Mouse (Mus musculus): ENCODE measurements at regions not wholly inside any gene's neighbourhood (a gene's known extent, or its start where the extent isn't known, plus 50 kb on each side); places are given as distances from the start of the nearest gene placed in this dataset.

- H3K4me2 ChIP-seq (ENCODE audit: low read depth) = no peak overlapping the region
- no peaks in the 10 kb centered on the region for H3K36me3 ChIP-seq (ENCODE audit: control insufficient read depth, insufficient read depth, low read length)
- no peak overlapping the region for H3K27ac ChIP-seq (ENCODE audit: low read depth, low read length)
- DNase-seq (ENCODE audit: low spot score) = no peak
- no peaks in the 10 kb centered on the region for H3K9me3 ChIP-seq (ENCODE audit: control insufficient read depth, low read length)
- no peak overlapping the region for H3K4me3 ChIP-seq (ENCODE audit: low read depth, low read length)
- 91% methylated on average over 8 of the region's 8 CpGs for WGBS
- no peak overlapping the region for H3K9ac ChIP-seq (ENCODE audit: low read length)
- H3K27me3 ChIP-seq (ENCODE audit: control insufficient read depth, insufficient read depth, low read length) = no peaks in the 10 kb centered on the region
- ATAC-seq (ENCODE audit: insufficient read depth, low FRiP score, low TSS enrichment) = no peak
- H3K4me1 ChIP-seq (ENCODE audit: control insufficient read depth, insufficient read depth, low read length) = no peaks in the 10 kb centered on the region
These were observed 228.8 kb downstream of the Gm4791 start for GRCm38 (mm10) chr9:47227298-47227697.

GRCm38 (mm10) chr9:47228736-47229135, 230.2 kb downstream of the Gm4791 start:
- Histone ChIP-seq H3K36me3 (ENCODE audit: control insufficient read depth, insufficient read depth, low read length) (no peaks in the 10 kb centered on the region), H3K27ac (ENCODE audit: low read depth, low read length) (no peak overlapping the region), H3K4me2 (ENCODE audit: low read depth) (no peak overlapping the region), H3K9me3 (ENCODE audit: control insufficient read depth, low read length) (no peaks in the 10 kb centered on the region), H3K4me1 (ENCODE audit: control insufficient read depth, insufficient read depth, low read length) (no peaks in the 10 kb centered on the region), H3K27me3 (ENCODE audit: control insufficient read depth, insufficient read depth, low read length) (no peaks in the 10 kb centered on the region), H3K4me3 (ENCODE audit: low read depth, low read length) (no peak overlapping the region), H3K9ac (ENCODE audit: low read length) (no peak overlapping the region)
- no peak for ATAC-seq (ENCODE audit: insufficient read depth, low FRiP score, low TSS enrichment)
- DNase-seq (ENCODE audit: low spot score) = no peak
- WGBS = 85% methylated on average over 5 of the region's 5 CpGs

GRCm38 (mm10) chr9:47229296-47229695, 230.8 kb downstream of the Gm4791 start:
- no peak for ATAC-seq (ENCODE audit: insufficient read depth, low FRiP score, low TSS enrichment)
- Histone ChIP-seq H3K9me3 (ENCODE audit: control insufficient read depth, low read length) (no peaks in the 10 kb centered on the region), H3K36me3 (ENCODE audit: control insufficient read depth, insufficient read depth, low read length) (no peaks in the 10 kb centered on the region), H3K27ac (ENCODE audit: low read depth, low read length) (no peak overlapping the region), H3K4me3 (ENCODE audit: low read depth, low read length) (no peak overlapping the region), H3K27me3 (ENCODE audit: control insufficient read depth, insufficient read depth, low read length) (no peaks in the 10 kb centered on the region), H3K9ac (ENCODE audit: low read length) (no peak overlapping the region), H3K4me2 (ENCODE audit: low read depth) (no peak overlapping the region), H3K4me1 (ENCODE audit: control insufficient read depth, insufficient read depth, low read length) (no peaks in the 10 kb centered on the region)
- 91% methylated on average over 6 of the region's 6 CpGs for WGBS
- DNase-seq (ENCODE audit: low spot score) = no peak

DNA sequence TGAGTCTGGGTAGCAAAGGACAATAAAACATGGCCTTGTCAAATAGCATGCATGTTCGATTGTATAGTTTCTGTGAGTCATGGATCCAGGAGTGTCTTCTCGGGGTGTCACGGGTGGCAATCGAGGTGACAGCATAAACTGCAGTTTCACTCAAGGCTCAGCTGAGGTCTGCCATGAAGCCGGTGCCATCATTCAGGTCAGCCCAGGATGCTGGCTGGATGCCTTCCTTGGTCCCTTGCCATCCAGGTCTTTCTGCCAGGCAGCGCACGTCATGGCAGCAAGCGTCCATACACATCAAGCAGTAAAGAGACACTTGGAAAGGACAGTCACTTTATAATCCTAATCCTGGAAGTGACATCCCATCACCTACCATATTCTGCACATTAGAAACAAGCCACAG, 242.4 kb downstream of the Gm4791 start:
- WGBS = 92% methylated on average over 8 of the region's 8 CpGs
- no peaks in the 10 kb centered on the region for H3K4me1 ChIP-seq (ENCODE audit: control insufficient read depth, insufficient read depth, low read length)

DNA sequence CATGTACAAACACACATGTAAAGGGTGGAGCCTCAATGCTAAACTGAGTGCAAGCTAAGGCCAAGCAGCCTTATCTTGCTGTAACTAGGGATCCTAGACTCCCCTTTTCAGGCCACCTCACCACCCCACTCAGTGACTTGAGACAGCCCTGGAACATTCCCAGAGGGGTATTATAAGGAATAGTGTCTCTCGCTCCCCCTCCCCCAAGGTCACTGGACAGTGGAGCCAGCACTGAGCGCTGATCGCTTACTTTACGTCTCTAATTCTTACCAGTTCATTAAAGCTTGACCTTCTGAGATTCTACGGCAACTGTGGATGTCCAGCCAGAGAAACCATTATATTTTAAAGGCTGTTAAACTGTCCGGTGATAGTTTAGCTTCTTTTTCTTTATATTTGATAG, 243.5 kb downstream of the Gm4791 start:
- H3K4me2 ChIP-seq (ENCODE audit: low read depth) = no peak overlapping the region
- H3K27me3 ChIP-seq (ENCODE audit: control insufficient read depth, insufficient read depth, low read length) = no peaks in the 10 kb centered on the region
- 82% methylated on average over 6 of the region's 6 CpGs for WGBS
- H3K4me3 ChIP-seq (ENCODE audit: low read depth, low read length) = no peak overlapping the region
- ATAC-seq (ENCODE audit: insufficient read depth, low FRiP score, low TSS enrichment) (no peak), DNase-seq (ENCODE audit: low spot score) (no peak)
- H3K9me3 ChIP-seq (ENCODE audit: control insufficient read depth, low read length) = no peaks in the 10 kb centered on the region
- no peak overlapping the region for H3K9ac ChIP-seq (ENCODE audit: low read length)
- H3K36me3 ChIP-seq (ENCODE audit: control insufficient read depth, insufficient read depth, low read length) = no peaks in the 10 kb centered on the region
- no peaks in the 10 kb centered on the region for H3K4me1 ChIP-seq (ENCODE audit: control insufficient read depth, insufficient read depth, low read length)
- H3K27ac ChIP-seq (ENCODE audit: low read depth, low read length) = no peak overlapping the region

More for the DNA sequence above, 242.4 kb downstream of the Gm4791 start:
- H3K9ac ChIP-seq (ENCODE audit: low read length) = no peak overlapping the region
- no peak overlapping the region for H3K27ac ChIP-seq (ENCODE audit: low read depth, low read length)
- no peaks in the 10 kb centered on the region for H3K36me3 ChIP-seq (ENCODE audit: control insufficient read depth, insufficient read depth, low read length)
- no peak for DNase-seq (ENCODE audit: low spot score)
- H3K9me3 ChIP-seq (ENCODE audit: control insufficient read depth, low read length) = no peaks in the 10 kb centered on the region
- no peak for ATAC-seq (ENCODE audit: insufficient read depth, low FRiP score, low TSS enrichment)
- H3K27me3 ChIP-seq (ENCODE audit: control insufficient read depth, insufficient read depth, low read length) = no peaks in the 10 kb centered on the region
- H3K4me3 ChIP-seq (ENCODE audit: low read depth, low read length) = no peak overlapping the region
- H3K4me2 ChIP-seq (ENCODE audit: low read depth) = no peak overlapping the region

GRCm38 (mm10) chr9:47242526-47242925, 244.0 kb downstream of the Gm4791 start:
- H3K36me3 ChIP-seq (ENCODE audit: control insufficient read depth, insufficient read depth, low read length) = no peaks in the 10 kb centered on the region
- no peak overlapping the region for H3K4me2 ChIP-seq (ENCODE audit: low read depth)
- H3K27ac ChIP-seq (ENCODE audit: low read depth, low read length) = no peak overlapping the region
- no peaks in the 10 kb centered on the region for H3K4me1 ChIP-seq (ENCODE audit: control insufficient read depth, insufficient read depth, low read length)
- H3K4me3 ChIP-seq (ENCODE audit: low read depth, low read length) = no peak overlapping the region
- no peak overlapping the region for H3K9ac ChIP-seq (ENCODE audit: low read length)
- no peaks in the 10 kb centered on the region for H3K27me3 ChIP-seq (ENCODE audit: control insufficient read depth, insufficient read depth, low read length)
- 75% methylated on average over 8 of the region's 8 CpGs for WGBS
- ATAC-seq (ENCODE audit: insufficient read depth, low FRiP score, low TSS enrichment) = no peak
- no peaks in the 10 kb centered on the region for H3K9me3 ChIP-seq (ENCODE audit: control insufficient read depth, low read length)
- no peak for DNase-seq (ENCODE audit: low spot score)

DNA sequence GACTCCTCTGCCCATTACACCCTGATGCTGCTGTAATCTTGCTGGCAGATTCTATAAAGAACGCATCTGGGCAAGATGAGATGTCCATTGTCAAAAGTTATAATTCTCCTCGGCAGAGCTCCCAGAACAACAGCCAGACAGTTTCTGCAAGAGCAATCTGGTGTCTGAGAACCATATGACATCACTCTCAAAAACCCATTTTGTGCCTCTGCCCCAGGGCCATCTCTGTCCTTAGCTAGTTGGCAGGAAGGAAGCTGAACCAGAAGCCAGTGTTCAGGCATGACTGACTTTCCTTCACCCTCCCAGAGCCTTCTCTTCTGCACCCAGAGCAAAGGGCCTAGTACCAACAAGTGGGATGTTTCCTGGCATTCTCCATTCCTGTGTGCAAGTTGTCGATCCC, 250.5 kb downstream of the Gm4791 start:
- no peak for DNase-seq (ENCODE audit: low spot score)
- Histone ChIP-seq H3K27ac (ENCODE audit: low read depth, low read length) (no peak overlapping the region), H3K9me3 (ENCODE audit: control insufficient read depth, low read length) (no peaks in the 10 kb centered on the region), H3K9ac (ENCODE audit: low read length) (no peak overlapping the region), H3K4me2 (ENCODE audit: low read depth) (no peak overlapping the region), H3K4me3 (ENCODE audit: low read depth, low read length) (no peak overlapping the region), H3K4me1 (ENCODE audit: control insufficient read depth, insufficient read depth, low read length) (no peaks in the 10 kb centered on the region), H3K27me3 (ENCODE audit: control insufficient read depth, insufficient read depth, low read length) (no peaks in the 10 kb centered on the region), H3K36me3 (ENCODE audit: control insufficient read depth, insufficient read depth, low read length) (no peaks in the 10 kb centered on the region)
- 74% methylated on average over 3 of the region's 3 CpGs for WGBS
- ATAC-seq (ENCODE audit: insufficient read depth, low FRiP score, low TSS enrichment) = no peak

GRCm38 (mm10) chr9:47251160-47251559, 252.6 kb downstream of the Gm4791 start:
- no peak overlapping the region for H3K4me2 ChIP-seq (ENCODE audit: low read depth)
- H3K27ac ChIP-seq (ENCODE audit: low read depth, low read length) = no peak overlapping the region
- no peaks in the 10 kb centered on the region for H3K36me3 ChIP-seq (ENCODE audit: control insufficient read depth, insufficient read depth, low read length)
- WGBS = 95% methylated on average over 2 of the region's 2 CpGs
- no peaks in the 10 kb centered on the region for H3K27me3 ChIP-seq (ENCODE audit: control insufficient read depth, insufficient read depth, low read length)
- DNase-seq (ENCODE audit: low spot score) (no peak), ATAC-seq (ENCODE audit: insufficient read depth, low FRiP score, low TSS enrichment) (no peak)
- H3K4me3 ChIP-seq (ENCODE audit: low read depth, low read length) = no peak overlapping the region
- H3K9ac ChIP-seq (ENCODE audit: low read length) = no peak overlapping the region
- no peaks in the 10 kb centered on the region for H3K9me3 ChIP-seq (ENCODE audit: control insufficient read depth, low read length)
- no peaks in the 10 kb centered on the region for H3K4me1 ChIP-seq (ENCODE audit: control insufficient read depth, insufficient read depth, low read length)

DNA sequence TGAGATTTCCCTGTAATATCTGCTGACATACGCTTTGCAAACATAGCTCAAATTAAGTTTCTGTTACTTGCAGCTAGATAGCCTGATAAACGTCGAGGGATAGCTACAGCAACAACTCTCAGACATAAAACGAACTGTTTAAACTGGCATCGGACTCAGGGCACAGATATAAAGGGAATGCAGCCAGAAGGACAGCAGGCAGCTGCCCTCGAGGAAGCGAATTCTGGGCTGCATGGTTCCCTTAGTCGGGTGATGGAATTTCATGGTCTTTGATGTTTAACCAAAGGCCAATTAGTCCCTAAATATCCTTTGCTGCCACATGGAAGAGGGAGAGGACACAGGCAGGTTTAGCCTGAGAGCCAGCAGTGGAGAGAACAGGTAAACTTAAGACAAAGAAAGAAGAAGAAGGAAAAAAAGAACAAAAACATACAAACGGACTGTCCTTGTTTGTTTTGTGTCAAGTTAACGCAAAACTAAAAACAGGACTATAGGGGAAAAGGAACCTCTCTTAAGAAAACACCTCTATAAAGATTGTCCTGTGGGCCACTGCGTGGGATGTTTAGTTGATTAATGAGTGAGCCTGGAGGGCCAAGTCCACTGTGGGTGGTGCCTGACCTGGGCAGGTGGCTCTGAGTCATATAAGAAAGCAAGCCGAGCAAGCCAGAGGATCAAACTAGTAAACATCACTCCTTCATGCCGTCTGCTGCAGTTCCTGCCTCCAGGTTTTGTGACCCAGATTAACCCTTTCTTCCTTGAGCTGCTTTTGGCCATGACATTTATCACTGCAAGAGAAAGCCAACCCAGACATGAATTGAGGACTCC, 255.5 kb downstream of the Gm4791 start:
- H3K4me1 ChIP-seq (ENCODE audit: control insufficient read depth, insufficient read depth, low read length) = no peaks in the 10 kb centered on the region
- no peak overlapping the region for H3K27ac ChIP-seq (ENCODE audit: low read depth, low read length)
- H3K4me3 ChIP-seq (ENCODE audit: low read depth, low read length) = no peak overlapping the region
- H3K27me3 ChIP-seq (ENCODE audit: control insufficient read depth, insufficient read depth, low read length) = no peaks in the 10 kb centered on the region
- no peak for ATAC-seq (ENCODE audit: insufficient read depth, low FRiP score, low TSS enrichment)
- no peak overlapping the region for H3K4me2 ChIP-seq (ENCODE audit: low read depth)
- H3K9ac ChIP-seq (ENCODE audit: low read length) = no peak overlapping the region
- WGBS = 53% methylated on average over 13 of the region's 13 CpGs
- no peaks in the 10 kb centered on the region for H3K9me3 ChIP-seq (ENCODE audit: control insufficient read depth, low read length)
- H3K36me3 ChIP-seq (ENCODE audit: control insufficient read depth, insufficient read depth, low read length) = no peaks in the 10 kb centered on the region
- no peak for DNase-seq (ENCODE audit: low spot score)
